Mouse (Mus musculus) thymus, adult 2 months (tissue): ENCODE measurements around the gene Ereg. TPM values are rescaled to one million over a fixed set of nuclear protein-coding genes. Genes with fewer than 3 reads are reported as not detected.

Source experiments
- DNase-seq: peaks from one replicate; pipeline ENCODE4 v3.0.0; 2021
- H3K27ac ChIP-seq: fragments of 200-500 bp; 2 replicates; pipeline ENCODE4 v1.5.1; 2012; ENCODE audit warnings: low read length, control low read depth; ENCODE audit not compliant: control insufficient read depth, insufficient read depth
- H3K27me3 ChIP-seq: fragments of 200-500 bp; 2 replicates; pipeline ENCODE4 v1.6.1; 2012; ENCODE audit warnings: mild to moderate bottlenecking, low read length, moderate library complexity, mixed read lengths; ENCODE audit not compliant: control insufficient read depth, insufficient read depth
- H3K36me3 ChIP-seq: fragments of 200-500 bp; 2 replicates; pipeline ENCODE4 v1.6.1; 2012; ENCODE audit warnings: mild to moderate bottlenecking, low read length, moderate library complexity; ENCODE audit not compliant: control insufficient read depth, insufficient read depth
- H3K4me1 ChIP-seq: fragments of 200-500 bp; replicated peaks from 2 replicates; pipeline ENCODE4 v1.6.1; 2012; ENCODE audit warnings: low read length; ENCODE audit not compliant: control insufficient read depth, insufficient read depth
- H3K4me3 ChIP-seq: fragments of 200-500 bp; 2 replicates; pipeline ENCODE4 v1.5.1; 2012; ENCODE audit warnings: mild to moderate bottlenecking, low read length, control low read depth, moderate library complexity; ENCODE audit not compliant: control insufficient read depth, insufficient read depth
- CTCF ChIP-seq: fragments of 200-500 bp; IDR thresholded peaks from 2 replicates; pipeline ENCODE4 v1.5.1; 2012; ENCODE audit warnings: mild to moderate bottlenecking, control low read depth, low read length, moderate library complexity, borderline replicate concordance; ENCODE audit not compliant: control insufficient read depth, poor library complexity, insufficient read depth; ENCODE audit errors: extremely low read depth
- POLR2A ChIP-seq: fragments of 200-500 bp; IDR thresholded peaks from 2 replicates; pipeline ENCODE4 v1.6.1; 2012; ENCODE audit warnings: mild to moderate bottlenecking, low read length, control low read depth, moderate library complexity; ENCODE audit not compliant: control insufficient read depth, poor library complexity, insufficient read depth; ENCODE audit errors: extremely low read depth
- WGBS: fragments of 180-500 bp; shearing (Covaris S2); methylation state at CpG from one replicate; pipeline ENCODE4 v1.1.7; 2018; 5-methylcytosine and 5-hydroxymethylcytosine counted together
- polyA plus RNA-seq: library from polyadenylated mRNA; depleted of rRNA; stranded (reverse); fragments of >200 nt; gene quantifications from 2 replicates; pipeline ENCODE4 v1.2.3, GENCODE M21; 2012

Ereg gene
- polyA plus RNA-seq, 1 experiment, result 0.01 TPM

GRCm38 (mm10) chr5:91085291-91085690, 10.9 kb downstream of the Ereg start:
- Histone ChIP-seq H3K27me3 (no peaks in the 10 kb centered on the region), H3K4me3 (no peak overlapping the region), H3K27ac (no peak overlapping the region), H3K4me1 (no peaks in the 10 kb centered on the region), H3K36me3 (no peaks in the 10 kb centered on the region)
- WGBS, result 59% methylated on average over 5 of the region's 5 CpGs
- no peak for DNase-seq
- TF ChIP-seq POLR2A, result no peak

GRCm38 (mm10) chr5:91090301-91090700, 15.9 kb downstream of the Ereg start:
- DNase-seq, result no peak
- H3K27ac ChIP-seq, result no peak overlapping the region

GRCm38 (mm10) chr5:91097911-91098614, 23.6 kb downstream of the Ereg start:
- Histone ChIP-seq H3K4me1 (no peaks in the 10 kb centered on the region), H3K27me3 (no peaks in the 10 kb centered on the region), H3K36me3 (no peaks in the 10 kb centered on the region), H3K27ac (no peak overlapping the region), H3K4me3 (no peak overlapping the region)
- no peak for DNase-seq
- 95% methylated on average over 10 of the region's 10 CpGs for WGBS
- TF ChIP-seq CTCF (no peak), POLR2A (no peak)

More at GRCm38 (mm10) chr5:91090301-91090700, 15.9 kb downstream of the Ereg start:
- H3K4me3 ChIP-seq, result no peak overlapping the region
- H3K36me3 ChIP-seq, result no peaks in the 10 kb centered on the region
- H3K27me3 ChIP-seq, result no peaks in the 10 kb centered on the region
- no peak for TF ChIP-seq CTCF
- no peak for TF ChIP-seq POLR2A
- H3K4me1 ChIP-seq, result no peaks in the 10 kb centered on the region
- 87% methylated on average over 3 of the region's 3 CpGs for WGBS

GRCm38 (mm10) chr5:91101742-91102141, 27.3 kb downstream of the Ereg start:
- WGBS, result 92% methylated on average over 5 of the region's 5 CpGs
- no peak overlapping the region for H3K4me3 ChIP-seq
- no peak overlapping the region for H3K27ac ChIP-seq
- no peaks in the 10 kb centered on the region for H3K27me3 ChIP-seq
- H3K4me1 ChIP-seq, result no peaks in the 10 kb centered on the region
- DNase-seq, result no peak
- no peaks in the 10 kb centered on the region for H3K36me3 ChIP-seq
- TF ChIP-seq POLR2A, result no peak
- no peak for TF ChIP-seq CTCF

- WGBS, result 82% methylated on average over 7 of the region's 7 CpGs
- Histone ChIP-seq H3K36me3 (no peaks in the 10 kb centered on the region), H3K27me3 (no peaks in the 10 kb centered on the region), H3K4me1 (no peaks in the 10 kb centered on the region), H3K4me3 (no peak overlapping the region), H3K27ac (no peak overlapping the region)
- TF ChIP-seq CTCF, result no peak
- no peak for TF ChIP-seq POLR2A
- DNase-seq, result no peak
Measured at GRCm38 (mm10) chr5:91103943-91104665, 29.7 kb downstream of the Ereg start.

- no peak for TF ChIP-seq POLR2A
- no peak for TF ChIP-seq CTCF
- Histone ChIP-seq H3K36me3 (no peaks in the 10 kb centered on the region), H3K27me3 (no peaks in the 10 kb centered on the region), H3K4me3 (no peak overlapping the region), H3K27ac (no peak overlapping the region), H3K4me1 (no peaks in the 10 kb centered on the region)
- DNase-seq, result no peak
- 86% methylated on average over 5 of the region's 5 CpGs for WGBS
Measured at GRCm38 (mm10) chr5:91106248-91106647, 31.8 kb downstream of the Ereg start.
